Mouse (Mus musculus): ENCODE data around the gene Kcnb1. TPM values are rescaled to one million over a fixed set of nuclear protein-coding genes. Genes with fewer than 3 reads are reported as not detected.

Kcnb1 gene
- polyA plus RNA-seq, 1 experiment from 2014 or later: 1.5 TPM

- H3K36me3 ChIP-seq (ENCODE audit: control insufficient read depth, insufficient read depth, low read length): no peaks in the 10 kb centered on the region
- H3K4me1 ChIP-seq (ENCODE audit: control insufficient read depth, insufficient read depth, low read length): 0 out of 2 replicates have a peak, but pooled peaks cover 8% of the 10 kb centered on the region
- 44% methylated on average over 10 of the region's 10 CpGs for WGBS
- H3K27me3 ChIP-seq (ENCODE audit: control insufficient read depth, insufficient read depth, low read length): no peaks in the 10 kb centered on the region
- H3K4me3 ChIP-seq (ENCODE audit: low read length): no peak overlapping the region
- no peak; the same call in 1 of the 2 replicates for ATAC-seq (ENCODE audit: low FRiP score, low TSS enrichment)
- no peak overlapping the region for H3K27ac ChIP-seq (ENCODE audit: low read depth, low read length)
- H3K9me3 ChIP-seq (ENCODE audit: control insufficient read depth, low read length): no peaks in the 10 kb centered on the region
- H3K9ac ChIP-seq (ENCODE audit: low read depth, low read length): no peak overlapping the region
- H3K4me2 ChIP-seq (replicated peaks; ENCODE audit: low read depth, low read length): no peak overlapping the region
Observed at GRCm38 (mm10) chr2:167118046-167118445, 71.9 kb downstream of the Kcnb1 start.

- WGBS: 42% methylated on average over 6 of the region's 6 CpGs
Observed at GRCm38 (mm10) chr2:167112737-167113136, 77.2 kb downstream of the Kcnb1 start.

GRCm38 (mm10) chr2:167112259-167112658, 77.7 kb downstream of the Kcnb1 start:
- Histone ChIP-seq H3K4me3 (ENCODE audit: low read length) (no peak overlapping the region), H3K9me3 (ENCODE audit: control insufficient read depth, low read length) (no peaks in the 10 kb centered on the region), H3K27ac (ENCODE audit: low read depth, low read length) (no peak overlapping the region), H3K4me1 (ENCODE audit: control insufficient read depth, insufficient read depth, low read length) (no peaks in the 10 kb centered on the region), H3K36me3 (ENCODE audit: control insufficient read depth, insufficient read depth, low read length) (no peaks in the 10 kb centered on the region), H3K27me3 (ENCODE audit: control insufficient read depth, insufficient read depth, low read length) (no peaks in the 10 kb centered on the region), H3K9ac (ENCODE audit: low read depth, low read length) (no peak overlapping the region), H3K4me2 (replicated peaks; ENCODE audit: low read depth, low read length) (no peak overlapping the region)
- WGBS: 57% methylated on average over 7 of the region's 7 CpGs
- no peak; the same call in 1 of the 2 replicates for ATAC-seq (ENCODE audit: low FRiP score, low TSS enrichment)

More at GRCm38 (mm10) chr2:167112737-167113136, 77.2 kb downstream of the Kcnb1 start:
- Histone ChIP-seq H3K27ac (ENCODE audit: low read depth, low read length) (no peak overlapping the region), H3K9me3 (ENCODE audit: control insufficient read depth, low read length) (no peaks in the 10 kb centered on the region), H3K4me3 (ENCODE audit: low read length) (no peak overlapping the region), H3K4me1 (ENCODE audit: control insufficient read depth, insufficient read depth, low read length) (0 out of 2 replicates have a peak, but pooled peaks cover under 1% of the 10 kb centered on the region), H3K36me3 (ENCODE audit: control insufficient read depth, insufficient read depth, low read length) (no peaks in the 10 kb centered on the region), H3K27me3 (ENCODE audit: control insufficient read depth, insufficient read depth, low read length) (no peaks in the 10 kb centered on the region), H3K4me2 (replicated peaks; ENCODE audit: low read depth, low read length) (no peak overlapping the region), H3K9ac (ENCODE audit: low read depth, low read length) (no peak overlapping the region)
- peak; percentile 37; the same call in 1 of the 2 replicates for ATAC-seq (ENCODE audit: low FRiP score, low TSS enrichment)

- Histone ChIP-seq H3K9ac (ENCODE audit: low read depth, low read length) (no peak overlapping the region), H3K36me3 (ENCODE audit: control insufficient read depth, insufficient read depth, low read length) (0 out of 2 replicates have a peak, but pooled peaks cover 2% of the 10 kb centered on the region), H3K4me3 (ENCODE audit: low read length) (no peak overlapping the region), H3K4me1 (ENCODE audit: control insufficient read depth, insufficient read depth, low read length) (no peaks in the 10 kb centered on the region), H3K27me3 (ENCODE audit: control insufficient read depth, insufficient read depth, low read length) (no peaks in the 10 kb centered on the region), H3K9me3 (ENCODE audit: control insufficient read depth, low read length) (no peaks in the 10 kb centered on the region), H3K4me2 (replicated peaks; ENCODE audit: low read depth, low read length) (no peak overlapping the region), H3K27ac (ENCODE audit: low read depth, low read length) (no peak overlapping the region)
- WGBS: 82% methylated on average over 8 of the region's 8 CpGs
- no peak for ATAC-seq (ENCODE audit: low FRiP score, low TSS enrichment)
Observed at GRCm38 (mm10) chr2:167109506-167109905, 80.4 kb downstream of the Kcnb1 start.

- ATAC-seq (ENCODE audit: low FRiP score, low TSS enrichment): no peak
- H3K27me3 ChIP-seq (ENCODE audit: control insufficient read depth, insufficient read depth, low read length): no peaks in the 10 kb centered on the region
- H3K4me2 ChIP-seq (replicated peaks; ENCODE audit: low read depth, low read length): no peak overlapping the region
- 0 out of 2 replicates have a peak, but pooled peaks cover 2% of the 10 kb centered on the region for H3K36me3 ChIP-seq (ENCODE audit: control insufficient read depth, insufficient read depth, low read length)
- no peaks in the 10 kb centered on the region for H3K9me3 ChIP-seq (ENCODE audit: control insufficient read depth, low read length)
- no peak overlapping the region for H3K4me3 ChIP-seq (ENCODE audit: low read length)
- no peak overlapping the region for H3K27ac ChIP-seq (ENCODE audit: low read depth, low read length)
- H3K4me1 ChIP-seq (ENCODE audit: control insufficient read depth, insufficient read depth, low read length): no peaks in the 10 kb centered on the region
- WGBS: 72% methylated on average over 7 of the region's 7 CpGs
- H3K9ac ChIP-seq (ENCODE audit: low read depth, low read length): no peak overlapping the region
Observed at GRCm38 (mm10) chr2:167103546-167103945, 86.4 kb downstream of the Kcnb1 start.

GRCm38 (mm10) chr2:167101743-167102441, 88.1 kb downstream of the Kcnb1 start:
- Histone ChIP-seq H3K4me1 (ENCODE audit: control insufficient read depth, insufficient read depth, low read length) (no peaks in the 10 kb centered on the region), H3K9me3 (ENCODE audit: control insufficient read depth, low read length) (no peaks in the 10 kb centered on the region), H3K4me2 (replicated peaks; ENCODE audit: low read depth, low read length) (no peak overlapping the region), H3K27me3 (ENCODE audit: control insufficient read depth, insufficient read depth, low read length) (no peaks in the 10 kb centered on the region), H3K4me3 (ENCODE audit: low read length) (no peak overlapping the region), H3K27ac (ENCODE audit: low read depth, low read length) (no peak overlapping the region), H3K36me3 (ENCODE audit: control insufficient read depth, insufficient read depth, low read length) (0 out of 2 replicates have a peak, but pooled peaks cover 2% of the 10 kb centered on the region), H3K9ac (ENCODE audit: low read depth, low read length) (no peak overlapping the region)
- 76% methylated on average over 17 of the region's 17 CpGs for whole genome bisulfite sequencing
- ATAC-seq (ENCODE audit: low FRiP score, low TSS enrichment): no peak

GRCm38 (mm10) chr2:167094688-167095087, 95.3 kb downstream of the Kcnb1 start:
- Histone ChIP-seq H3K4me1 (ENCODE audit: control insufficient read depth, insufficient read depth, low read length) (no peaks in the 10 kb centered on the region), H3K4me3 (ENCODE audit: low read length) (no peak overlapping the region), H3K9ac (ENCODE audit: low read depth, low read length) (no peak overlapping the region), H3K36me3 (ENCODE audit: control insufficient read depth, insufficient read depth, low read length) (no peaks in the 10 kb centered on the region), H3K9me3 (ENCODE audit: control insufficient read depth, low read length) (no peaks in the 10 kb centered on the region), H3K27ac (ENCODE audit: low read depth, low read length) (no peak overlapping the region), H3K4me2 (replicated peaks; ENCODE audit: low read depth, low read length) (no peak overlapping the region), H3K27me3 (ENCODE audit: control insufficient read depth, insufficient read depth, low read length) (no peaks in the 10 kb centered on the region)
- no peak for ATAC-seq (ENCODE audit: low FRiP score, low TSS enrichment)
- 90% methylated on average over 4 of the region's 4 CpGs for WGBS

GRCm38 (mm10) chr2:167093171-167093900, 96.6 kb downstream of the Kcnb1 start:
- H3K4me2 ChIP-seq (replicated peaks; ENCODE audit: low read depth, low read length): no peak overlapping the region
- no peaks in the 10 kb centered on the region for H3K4me1 ChIP-seq (ENCODE audit: control insufficient read depth, insufficient read depth, low read length)
- H3K9me3 ChIP-seq (ENCODE audit: control insufficient read depth, low read length): no peaks in the 10 kb centered on the region
- WGBS: 91% methylated on average over 13 of the region's 13 CpGs
- no peak overlapping the region for H3K4me3 ChIP-seq (ENCODE audit: low read length)
- H3K36me3 ChIP-seq (ENCODE audit: control insufficient read depth, insufficient read depth, low read length): no peaks in the 10 kb centered on the region
- no peak overlapping the region for H3K27ac ChIP-seq (ENCODE audit: low read depth, low read length)
- H3K27me3 ChIP-seq (ENCODE audit: control insufficient read depth, insufficient read depth, low read length): no peaks in the 10 kb centered on the region
- no peak overlapping the region for H3K9ac ChIP-seq (ENCODE audit: low read depth, low read length)
- ATAC-seq (ENCODE audit: low FRiP score, low TSS enrichment): no peak

- ATAC-seq (ENCODE audit: low FRiP score, low TSS enrichment): no peak
- no peaks in the 10 kb centered on the region for H3K27me3 ChIP-seq (ENCODE audit: control insufficient read depth, insufficient read depth, low read length)
Observed at GRCm38 (mm10) chr2:167090271-167090670, 99.7 kb downstream of the Kcnb1 start.

More at GRCm38 (mm10) chr2:167090271-167090670, 99.7 kb downstream of the Kcnb1 start:
- Histone ChIP-seq H3K27ac (ENCODE audit: low read depth, low read length) (no peak overlapping the region), H3K4me2 (replicated peaks; ENCODE audit: low read depth, low read length) (no peak overlapping the region), H3K4me1 (ENCODE audit: control insufficient read depth, insufficient read depth, low read length) (peaks cover 5% of the 10 kb centered on the region; the same call in 1 of the 2 replicates), H3K9ac (ENCODE audit: low read depth, low read length) (no peak overlapping the region), H3K36me3 (ENCODE audit: control insufficient read depth, insufficient read depth, low read length) (no peaks in the 10 kb centered on the region), H3K4me3 (ENCODE audit: low read length) (no peak overlapping the region), H3K9me3 (ENCODE audit: control insufficient read depth, low read length) (no peaks in the 10 kb centered on the region)
- 93% methylated on average over 1 of the region's 1 CpGs for WGBS

Data from kidney, embryonic 14.5 days (tissue).